Mouse (Mus musculus): Measurements from ENCODE around the gene Coro1c. TPM values are rescaled to one million over a fixed set of nuclear protein-coding genes. Genes with fewer than 3 reads are reported as not detected.
"Not testable (repeated sequence)": the region's sequence is repeated elsewhere in the genome, so short reads cannot be mapped to it uniquely, and the experiment has no call there.

Coro1c gene
- polyA plus RNA-seq, 1 experiment from 2014 or later: 172 TPM

DNA sequence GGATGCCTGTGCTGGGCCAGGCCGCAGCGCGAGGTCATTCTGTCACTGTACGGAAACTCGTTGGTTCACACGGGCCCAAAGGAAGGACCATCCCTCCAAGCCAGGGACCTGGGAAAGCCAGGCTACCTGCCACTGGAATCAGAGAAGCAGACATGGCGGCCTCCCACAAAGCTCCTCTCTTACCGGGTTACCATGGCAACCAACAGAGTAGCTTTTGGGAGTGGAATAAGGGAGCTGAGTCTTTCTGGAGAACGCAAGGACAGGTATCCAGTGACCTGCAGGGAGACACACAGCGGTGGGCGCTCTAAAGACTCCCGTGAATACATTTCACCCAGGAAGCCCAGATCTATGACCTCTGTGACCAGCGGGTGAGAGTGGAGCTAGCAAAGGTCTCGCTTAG lies 90.0 kb downstream of the Coro1c start:
- H3K4me2 ChIP-seq (replicated peaks): no peak overlapping the region
- no peak overlapping the region for H3K27ac ChIP-seq
- no peak overlapping the region for H3K9ac ChIP-seq
- no peaks in the 10 kb centered on the region for H3K4me1 ChIP-seq (replicated peaks; ENCODE audit: control insufficient read depth, insufficient read depth, low read length)
- no peaks in the 10 kb centered on the region for H3K27me3 ChIP-seq (ENCODE audit: control insufficient read depth, insufficient read depth, low read length)
- H3K36me3 ChIP-seq (replicated peaks; ENCODE audit: control insufficient read depth, insufficient read depth): no peaks in the 10 kb centered on the region
- H3K9me3 ChIP-seq (ENCODE audit: control insufficient read depth, low read length): no peaks in the 10 kb centered on the region
- no peak overlapping the region for H3K4me3 ChIP-seq (replicated peaks; ENCODE audit: low read length)
- DNase-seq (ENCODE audit: low spot score) (peak; percentile 48), ATAC-seq (ENCODE audit: low FRiP score) (no peak)
- 71% methylated on average over 14 of the region's 14 CpGs for WGBS

DNA sequence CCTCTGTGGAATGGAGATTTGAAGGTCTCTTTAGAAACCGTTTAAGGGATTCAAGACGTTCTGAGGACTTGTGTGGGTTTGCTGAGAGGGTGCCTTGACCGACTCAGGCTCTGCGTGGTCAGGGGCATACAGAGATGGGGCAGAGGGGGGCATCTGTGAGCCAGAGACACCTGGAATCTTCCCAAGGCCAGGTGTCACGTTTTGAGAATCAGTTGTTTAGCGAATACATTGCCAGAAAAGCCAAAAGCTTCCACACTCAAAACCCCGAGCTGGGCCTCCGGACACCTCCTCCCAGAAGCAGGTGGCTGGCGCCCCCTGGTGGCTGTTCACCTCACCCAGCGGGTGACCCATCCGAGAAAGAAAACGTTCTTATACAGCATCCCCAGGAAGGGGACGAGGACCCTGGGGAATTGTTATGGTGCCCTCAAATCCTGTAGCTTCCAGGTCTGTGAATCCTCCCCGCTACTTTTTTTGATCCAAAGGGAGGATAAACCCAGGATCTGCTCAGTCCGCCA lies 92.9 kb downstream of the Coro1c start:
- ATAC-seq (ENCODE audit: low FRiP score): no peak
- H3K4me3 ChIP-seq (replicated peaks; ENCODE audit: low read length): no peak overlapping the region
- H3K27me3 ChIP-seq (ENCODE audit: control insufficient read depth, insufficient read depth, low read length): no peaks in the 10 kb centered on the region
- 13% methylated on average over 15 of the region's 15 CpGs for whole genome bisulfite sequencing
- no peak overlapping the region for H3K27ac ChIP-seq
- no peaks in the 10 kb centered on the region for H3K4me1 ChIP-seq (replicated peaks; ENCODE audit: control insufficient read depth, insufficient read depth, low read length)
- H3K9ac ChIP-seq: no peak overlapping the region
- no peak overlapping the region for H3K4me2 ChIP-seq (replicated peaks)
- DNase-seq (ENCODE audit: low spot score): peak; percentile 77
- H3K36me3 ChIP-seq (replicated peaks; ENCODE audit: control insufficient read depth, insufficient read depth): no peaks in the 10 kb centered on the region
- peaks cover 4% of the 10 kb centered on the region; the same call in 1 of the 2 replicates for H3K9me3 ChIP-seq (ENCODE audit: control insufficient read depth, low read length)

DNA sequence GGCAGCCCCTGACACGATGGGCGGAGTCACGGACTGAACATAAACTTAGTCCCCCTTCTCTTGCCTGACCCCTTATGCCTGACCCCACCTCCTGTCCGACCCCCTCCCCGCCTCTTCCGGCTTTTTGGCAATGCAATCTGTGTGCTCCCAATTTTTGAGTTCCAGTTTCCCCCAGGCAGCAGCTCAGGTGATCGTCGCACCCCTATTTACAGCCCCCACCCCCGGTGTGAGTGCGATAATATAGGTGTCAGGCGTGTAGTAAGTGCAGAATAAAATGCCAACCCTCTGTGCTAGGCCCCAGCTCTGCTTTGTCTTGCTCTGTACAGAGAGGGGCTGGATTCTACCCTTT lies 93.5 kb downstream of the Coro1c start:
- WGBS: 54% methylated on average over 11 of the region's 11 CpGs
- Histone ChIP-seq H3K4me2 (replicated peaks) (no peak overlapping the region), H3K27ac (no peak overlapping the region), H3K9ac (no peak overlapping the region), H3K4me1 (replicated peaks; ENCODE audit: control insufficient read depth, insufficient read depth, low read length) (no peaks in the 10 kb centered on the region), H3K36me3 (replicated peaks; ENCODE audit: control insufficient read depth, insufficient read depth) (no peaks in the 10 kb centered on the region), H3K27me3 (ENCODE audit: control insufficient read depth, insufficient read depth, low read length) (no peaks in the 10 kb centered on the region), H3K4me3 (replicated peaks; ENCODE audit: low read length) (no peak overlapping the region), H3K9me3 (ENCODE audit: control insufficient read depth, low read length) (peaks cover 9% of the 10 kb centered on the region; the same call in 1 of the 2 replicates)
- ATAC-seq (ENCODE audit: low FRiP score): no peak
- no peak for DNase-seq (ENCODE audit: low spot score)

DNA sequence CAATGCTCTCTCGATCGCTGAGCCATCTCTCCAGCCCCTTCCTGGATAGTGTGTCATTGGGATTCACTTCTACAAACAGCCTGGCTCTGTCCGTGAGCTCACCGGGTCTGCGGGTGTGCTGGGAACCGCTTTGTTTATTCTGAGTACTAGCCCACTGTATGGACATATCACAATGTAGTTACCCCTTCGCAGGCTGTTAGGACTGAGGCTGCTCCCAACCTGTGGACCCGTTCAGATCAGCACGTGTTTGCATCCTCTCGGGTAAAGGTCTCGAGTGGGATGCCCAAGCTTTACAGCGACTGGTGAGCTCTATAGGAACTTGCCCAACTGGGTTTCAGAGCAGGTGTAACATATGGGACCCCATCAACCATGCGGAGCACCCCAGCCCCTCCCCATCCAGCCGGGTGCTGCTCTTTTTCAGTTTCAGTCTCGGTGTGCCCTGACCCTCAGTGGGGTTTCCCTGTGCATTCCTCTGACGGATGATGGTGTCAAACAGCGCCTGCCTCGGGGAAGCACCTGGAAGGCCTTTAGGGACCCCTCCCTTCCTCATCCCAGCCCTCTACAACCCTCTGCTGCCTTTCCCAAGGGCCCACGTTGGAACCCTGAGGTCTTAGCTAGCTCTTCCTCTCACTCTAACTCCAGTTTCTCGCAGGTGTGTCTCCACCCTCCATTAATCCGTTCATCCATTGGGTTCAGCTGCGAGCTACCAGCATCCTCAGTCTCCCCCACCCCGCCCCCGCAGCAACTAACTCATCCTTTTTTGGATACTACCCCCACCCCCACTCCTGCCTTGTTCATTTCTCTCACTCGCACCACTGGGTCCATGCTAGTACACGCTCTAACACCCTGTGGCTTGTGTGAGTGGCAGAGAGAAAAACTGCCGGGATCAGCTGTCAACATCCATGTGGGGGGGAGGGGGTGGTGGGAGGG lies 94.2 kb downstream of the Coro1c start:
- Histone ChIP-seq H3K4me1 (replicated peaks; ENCODE audit: control insufficient read depth, insufficient read depth, low read length) (no peaks in the 10 kb centered on the region), H3K27ac (no peak overlapping the region), H3K4me2 (replicated peaks) (no peak overlapping the region), H3K36me3 (replicated peaks; ENCODE audit: control insufficient read depth, insufficient read depth) (no peaks in the 10 kb centered on the region), H3K4me3 (replicated peaks; ENCODE audit: low read length) (no peak overlapping the region), H3K27me3 (ENCODE audit: control insufficient read depth, insufficient read depth, low read length) (no peaks in the 10 kb centered on the region), H3K9me3 (ENCODE audit: control insufficient read depth, low read length) (peaks cover 9% of the 10 kb centered on the region; the same call in 1 of the 2 replicates), H3K9ac (no peak overlapping the region)
- WGBS: 41% methylated on average over 27 of the region's 27 CpGs
- DNase-seq (ENCODE audit: low spot score): no peak
- no peak for ATAC-seq (ENCODE audit: low FRiP score)

DNA sequence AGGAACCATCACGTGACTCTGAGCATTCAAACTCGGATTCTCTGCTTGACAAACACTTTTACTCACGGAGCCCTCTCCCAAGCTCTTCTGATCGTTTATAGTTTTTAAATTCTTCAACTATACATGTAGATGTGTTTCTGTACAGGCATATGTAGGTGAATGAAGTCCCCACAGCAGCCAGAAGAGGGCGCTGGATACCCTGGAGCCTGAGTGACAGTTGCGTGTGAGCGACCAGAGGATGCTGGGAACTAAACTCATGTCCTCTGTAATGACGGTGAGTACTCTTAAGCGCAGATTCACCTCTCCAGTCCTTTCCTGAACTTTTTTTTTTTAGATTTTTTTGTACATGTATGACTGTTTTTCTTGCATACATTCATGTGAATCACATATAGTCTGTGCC lies 95.0 kb downstream of the Coro1c start:
- WGBS: 22% methylated on average over 9 of the region's 9 CpGs
- no peak for DNase-seq (ENCODE audit: low spot score)
- H3K4me2 ChIP-seq (replicated peaks): no peak overlapping the region
- H3K4me3 ChIP-seq (replicated peaks; ENCODE audit: low read length): no peak overlapping the region
- no peaks in the 10 kb centered on the region for H3K27me3 ChIP-seq (ENCODE audit: control insufficient read depth, insufficient read depth, low read length)
- H3K36me3 ChIP-seq (replicated peaks; ENCODE audit: control insufficient read depth, insufficient read depth): no peaks in the 10 kb centered on the region
- peaks cover 9% of the 10 kb centered on the region; the same call in 1 of the 2 replicates for H3K9me3 ChIP-seq (ENCODE audit: control insufficient read depth, low read length)
- ATAC-seq (ENCODE audit: low FRiP score): no peak
- no peak overlapping the region for H3K9ac ChIP-seq
- H3K27ac ChIP-seq: no peak overlapping the region
- no peaks in the 10 kb centered on the region for H3K4me1 ChIP-seq (replicated peaks; ENCODE audit: control insufficient read depth, insufficient read depth, low read length)

DNA sequence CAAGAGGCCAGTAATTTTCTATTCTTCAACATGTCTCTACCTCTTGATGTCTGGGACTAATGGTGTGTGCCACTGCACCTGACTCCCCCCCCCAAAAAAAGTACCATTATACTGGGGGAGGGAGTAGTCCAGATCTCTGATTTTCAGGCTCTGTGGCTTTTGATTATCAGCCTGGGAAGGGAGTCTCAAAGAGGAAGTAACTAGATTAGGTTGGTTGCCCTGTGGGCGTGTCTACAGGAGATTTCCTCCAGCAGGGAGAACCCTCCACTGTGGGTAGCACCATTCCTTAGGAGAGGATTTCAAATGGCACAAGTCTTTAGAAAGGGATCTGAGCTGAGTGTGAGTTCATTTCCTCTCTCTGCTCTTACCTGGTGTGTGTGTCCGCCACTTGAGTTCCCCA lies 95.9 kb downstream of the Coro1c start:
- WGBS: 86% methylated on average over 2 of the region's 2 CpGs
- DNase-seq (ENCODE audit: low spot score) (no peak), ATAC-seq (ENCODE audit: low FRiP score) (no peak)
- no peak overlapping the region for H3K9ac ChIP-seq
- no peak overlapping the region for H3K4me3 ChIP-seq (replicated peaks; ENCODE audit: low read length)
- H3K4me1 ChIP-seq (replicated peaks; ENCODE audit: control insufficient read depth, insufficient read depth, low read length): no peaks in the 10 kb centered on the region
- H3K4me2 ChIP-seq (replicated peaks): no peak overlapping the region
- H3K9me3 ChIP-seq (ENCODE audit: control insufficient read depth, low read length): peaks cover 9% of the 10 kb centered on the region; the same call in 1 of the 2 replicates
- no peaks in the 10 kb centered on the region for H3K27me3 ChIP-seq (ENCODE audit: control insufficient read depth, insufficient read depth, low read length)
- no peaks in the 10 kb centered on the region for H3K36me3 ChIP-seq (replicated peaks; ENCODE audit: control insufficient read depth, insufficient read depth)
- no peak overlapping the region for H3K27ac ChIP-seq

DNA sequence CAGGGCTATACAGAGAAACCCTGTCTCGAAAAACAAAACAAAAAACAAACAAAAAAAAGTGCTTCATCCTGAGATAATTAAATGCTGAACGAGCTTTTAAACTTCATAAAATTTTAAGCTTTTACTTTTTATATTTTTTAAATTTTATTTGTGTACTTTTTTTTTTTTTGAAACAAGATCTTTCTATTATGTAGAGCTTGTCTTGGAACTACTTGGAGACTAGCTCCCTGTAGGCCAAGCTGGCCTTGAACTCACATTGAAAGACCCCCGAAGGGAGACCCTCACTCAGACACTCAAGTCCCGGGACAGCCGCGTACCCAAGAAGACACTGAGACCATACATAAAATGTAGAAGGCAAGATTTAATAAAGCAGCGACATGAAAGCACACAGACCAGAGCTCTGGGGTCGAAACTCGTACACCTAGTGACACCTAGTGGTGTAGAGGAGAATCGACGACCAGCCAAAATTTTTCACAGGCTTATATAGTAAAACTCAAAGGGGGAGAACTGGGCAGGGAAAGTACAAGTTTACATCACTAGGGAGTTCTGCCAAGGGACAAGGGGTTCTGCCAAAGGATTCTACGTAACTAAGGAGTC lies 96.6 kb downstream of the Coro1c start:
- H3K9me3 ChIP-seq (ENCODE audit: control insufficient read depth, low read length); H3K36me3 ChIP-seq (replicated peaks; ENCODE audit: control insufficient read depth, insufficient read depth); H3K27me3 ChIP-seq (ENCODE audit: control insufficient read depth, insufficient read depth, low read length); H3K4me1 ChIP-seq (replicated peaks; ENCODE audit: control insufficient read depth, insufficient read depth, low read length); H3K4me3 ChIP-seq (replicated peaks; ENCODE audit: low read length); ATAC-seq (ENCODE audit: low FRiP score); H3K27ac ChIP-seq; H3K4me2 ChIP-seq (replicated peaks); DNase-seq (ENCODE audit: low spot score); H3K9ac ChIP-seq: not testable (repeated sequence)
- 28% methylated on average over 11 of the region's 12 CpGs for WGBS

DNA sequence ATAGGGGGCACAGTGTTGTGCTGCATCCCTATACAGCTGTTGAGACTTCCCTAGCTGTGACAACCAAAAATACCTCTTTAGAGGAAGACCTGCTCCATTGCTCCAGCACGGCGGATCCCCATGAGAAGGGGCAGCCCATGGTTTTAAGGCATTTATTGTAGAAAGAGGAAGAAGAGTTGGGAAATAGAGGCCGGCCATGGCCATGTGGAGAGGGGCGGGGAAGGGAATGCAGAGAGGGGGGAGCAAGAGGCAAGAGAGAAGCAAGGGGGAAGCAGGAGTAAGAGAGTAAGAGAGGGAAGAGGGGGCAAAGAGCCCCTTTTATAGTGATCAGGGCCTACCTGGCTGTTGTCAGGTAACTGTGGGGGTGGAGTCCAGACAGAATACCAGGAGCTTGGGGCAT lies 98.4 kb downstream of the Coro1c start:
- no peaks in the 10 kb centered on the region for H3K4me1 ChIP-seq (replicated peaks; ENCODE audit: control insufficient read depth, insufficient read depth, low read length)
- no peak overlapping the region for H3K4me2 ChIP-seq (replicated peaks)
- WGBS: 89% methylated on average over 4 of the region's 4 CpGs
- no peak overlapping the region for H3K9ac ChIP-seq
- no peaks in the 10 kb centered on the region for H3K27me3 ChIP-seq (ENCODE audit: control insufficient read depth, insufficient read depth, low read length)
- no peaks in the 10 kb centered on the region for H3K36me3 ChIP-seq (replicated peaks; ENCODE audit: control insufficient read depth, insufficient read depth)
- no peak overlapping the region for H3K4me3 ChIP-seq (replicated peaks; ENCODE audit: low read length)
- ATAC-seq (ENCODE audit: low FRiP score) (no peak), DNase-seq (ENCODE audit: low spot score) (no peak)
- peaks cover 9% of the 10 kb centered on the region; the same call in 1 of the 2 replicates for H3K9me3 ChIP-seq (ENCODE audit: control insufficient read depth, low read length)
- H3K27ac ChIP-seq: no peak overlapping the region

DNA sequence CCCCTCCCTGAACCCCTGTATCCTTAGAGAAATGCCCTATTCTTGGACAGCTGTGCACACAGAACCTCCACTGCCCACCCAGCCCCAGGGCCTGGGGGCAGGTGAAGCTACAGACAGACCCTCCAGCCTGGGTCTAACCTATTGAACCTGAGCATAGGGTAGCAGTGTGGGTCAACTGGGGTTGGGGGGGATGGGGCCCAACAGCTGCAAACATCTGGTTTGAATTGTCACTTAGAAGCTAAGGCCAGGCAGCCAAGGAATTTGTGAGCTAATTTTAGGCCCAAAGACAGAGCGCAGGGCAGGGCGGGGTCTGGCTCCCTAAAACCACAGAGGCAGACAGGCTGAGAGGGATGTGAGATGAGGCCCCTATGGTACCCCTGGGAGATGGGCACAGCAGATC lies 100.4 kb downstream of the Coro1c start:
- H3K27ac ChIP-seq: no peak overlapping the region
- H3K9me3 ChIP-seq (ENCODE audit: control insufficient read depth, low read length): peaks cover 9% of the 10 kb centered on the region; the same call in 1 of the 2 replicates
- no peak for ATAC-seq (ENCODE audit: low FRiP score)
- no peak for DNase-seq (ENCODE audit: low spot score)
- no peaks in the 10 kb centered on the region for H3K4me1 ChIP-seq (replicated peaks; ENCODE audit: control insufficient read depth, insufficient read depth, low read length)
- no peaks in the 10 kb centered on the region for H3K27me3 ChIP-seq (ENCODE audit: control insufficient read depth, insufficient read depth, low read length)
- H3K4me2 ChIP-seq (replicated peaks): no peak overlapping the region
- H3K9ac ChIP-seq: no peak overlapping the region
- H3K4me3 ChIP-seq (replicated peaks; ENCODE audit: low read length): no peak overlapping the region
- 91% methylated on average over 2 of the region's 2 CpGs for WGBS
- no peaks in the 10 kb centered on the region for H3K36me3 ChIP-seq (replicated peaks; ENCODE audit: control insufficient read depth, insufficient read depth)
